Mouse (Mus musculus) C2C12 (cell line): Measurements from ENCODE around the gene Bcr.

ENCODE experiments used
- CTCF ChIP-seq: IDR thresholded peaks from one replicate; pipeline ENCODE4 v1.5.1; 2011; ENCODE audit not compliant: control insufficient read depth, insufficient read depth, insufficient read length
- MAX ChIP-seq: IDR thresholded peaks from one replicate; pipeline ENCODE4 v1.6.1; 2011; ENCODE audit warnings: mild to moderate bottlenecking, control low read depth
- USF1 ChIP-seq: IDR thresholded peaks from one replicate; pipeline ENCODE4 v1.6.1; 2011; ENCODE audit warnings: low read depth, mild to moderate bottlenecking, control low read depth, moderate library complexity

DNA sequence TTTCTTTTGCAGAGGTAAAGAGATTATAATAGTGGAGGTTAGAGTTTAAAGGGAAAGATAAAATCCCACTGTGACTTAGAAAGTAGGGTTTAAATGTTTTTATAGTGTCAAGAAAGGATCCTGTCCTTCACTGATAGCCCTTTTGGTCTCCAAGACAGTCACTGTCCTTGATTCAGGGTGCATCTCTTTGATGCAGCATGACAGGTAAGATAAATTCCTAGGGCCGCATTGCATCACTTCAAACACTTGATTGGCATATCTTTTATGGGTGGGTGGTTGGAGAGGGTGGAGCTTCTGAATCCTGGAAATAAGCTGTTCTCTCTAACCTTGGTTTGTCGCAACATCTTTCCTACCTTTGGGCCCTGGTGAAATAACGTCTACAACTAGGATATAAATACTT lies 167.0 kb downstream of the Bcr start:
- TF ChIP-seq CTCF (no peak), USF1 (no peak), MAX (no peak)
